Mouse (Mus musculus) lung, adult 2 months (tissue): ENCODE results near the gene Pcgf5. TPM values are rescaled to one million over a fixed set of nuclear protein-coding genes. Genes with fewer than 3 reads are reported as not detected.
"Not testable (repeated sequence)": the region's sequence is repeated elsewhere in the genome, so short reads cannot be mapped to it uniquely, and the experiment has no call there.

Experiments
- DNase-seq: peaks from one replicate; pipeline ENCODE4 v3.0.0; 2022
- H3K4me1 ChIP-seq: fragments of 200-500 bp; 2 replicates; pipeline ENCODE4 v1.6.1; 2011; ENCODE audit warnings: low read length; ENCODE audit not compliant: control insufficient read depth, insufficient read depth
- H3K4me3 ChIP-seq: fragments of 200-500 bp; replicated peaks from 2 replicates; pipeline ENCODE3; 2011; ENCODE audit warnings: low read depth, mild to moderate bottlenecking, control low read depth, low read length; ENCODE audit errors: extremely low read depth
- CTCF ChIP-seq: fragments of 200-500 bp; IDR thresholded peaks from 2 replicates; pipeline ENCODE4 v1.5.1; 2011; ENCODE audit warnings: mild to moderate bottlenecking, low read length, control low read depth; ENCODE audit not compliant: insufficient read depth
- POLR2A ChIP-seq: fragments of 200-500 bp; IDR thresholded peaks from 2 replicates; pipeline ENCODE4 v1.6.1; 2011; ENCODE audit warnings: low read depth, mild to moderate bottlenecking, control low read depth, low read length, borderline replicate concordance; ENCODE audit errors: extremely low read depth
- WGBS: fragments of 180-500 bp; shearing (Covaris S2); methylation state at CpG from one replicate; pipeline ENCODE4 v1.1.7; 2018; 5-methylcytosine and 5-hydroxymethylcytosine counted together
- polyA plus RNA-seq: library from polyadenylated mRNA; depleted of rRNA; stranded (reverse); fragments of >200 nt; gene quantifications from 2 replicates; pipeline ENCODE4 v1.2.3, GENCODE M21; 2012

Pcgf5 gene
- polyA plus RNA-seq, 1 experiment, result 8.7 TPM

DNA sequence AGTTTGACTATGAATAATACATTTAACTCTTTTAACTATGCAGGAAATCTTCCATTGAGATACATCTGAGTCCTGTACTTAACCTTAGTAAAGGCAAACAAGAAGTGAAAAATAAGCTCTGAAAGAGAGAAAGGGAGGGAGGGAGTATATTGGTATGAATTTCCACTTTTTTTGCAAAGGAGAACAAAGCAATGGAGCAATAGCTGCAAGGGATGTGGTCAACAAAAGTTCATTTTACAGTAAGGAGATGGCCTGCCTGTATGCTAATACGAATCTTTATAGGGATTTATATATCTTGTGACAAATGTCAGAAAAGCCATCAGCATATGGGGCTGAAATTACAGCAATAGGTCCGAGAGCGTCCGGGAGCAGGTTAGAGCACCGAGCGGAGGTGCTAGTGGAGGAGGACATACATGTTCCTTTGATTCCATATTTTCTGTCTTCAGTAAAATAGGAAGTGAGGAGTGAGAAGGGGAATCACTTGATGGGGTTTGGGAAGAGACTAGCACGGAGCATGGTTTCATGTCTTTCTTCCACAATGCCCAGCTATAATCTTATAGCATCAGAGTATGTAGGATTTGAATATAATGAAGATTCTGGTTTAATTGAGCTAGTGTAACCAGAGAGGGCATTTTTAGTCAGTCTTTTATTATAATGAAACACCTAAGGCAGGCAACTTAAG is 79.2 kb downstream of the Pcgf5 start:
- 95% methylated on average over 7 of the region's 7 CpGs for WGBS
- no peak for DNase-seq
- Histone ChIP-seq H3K4me1 (no peaks in the 10 kb centered on the region), H3K4me3 (no peak overlapping the region)
- TF ChIP-seq CTCF (no peak), POLR2A (no peak)

DNA sequence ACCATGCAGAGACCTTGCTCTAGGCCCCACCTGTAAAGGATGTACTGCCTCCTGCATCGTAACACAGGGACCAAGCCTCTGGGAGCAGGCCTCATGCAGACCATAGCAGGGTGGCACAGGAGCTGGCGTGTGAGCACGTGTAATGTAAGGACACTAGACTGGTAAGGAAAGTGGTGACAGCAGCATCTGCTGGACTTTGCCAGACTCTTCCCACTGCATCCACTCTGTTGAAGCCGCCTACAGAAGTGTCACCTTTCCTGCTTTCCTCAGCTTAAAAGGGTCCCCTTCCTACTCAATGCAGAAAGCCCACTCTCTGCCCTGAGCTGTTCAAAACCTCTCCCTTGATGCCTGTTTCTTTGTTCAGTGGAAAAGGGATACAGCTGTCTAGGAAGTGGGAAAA is 80.0 kb downstream of the Pcgf5 start:
- DNase-seq, result no peak
- 90% methylated on average over 4 of the region's 4 CpGs for WGBS
- no peak for TF ChIP-seq CTCF
- no peak for TF ChIP-seq POLR2A
- Histone ChIP-seq H3K4me3 (no peak overlapping the region), H3K4me1 (no peaks in the 10 kb centered on the region)

DNA sequence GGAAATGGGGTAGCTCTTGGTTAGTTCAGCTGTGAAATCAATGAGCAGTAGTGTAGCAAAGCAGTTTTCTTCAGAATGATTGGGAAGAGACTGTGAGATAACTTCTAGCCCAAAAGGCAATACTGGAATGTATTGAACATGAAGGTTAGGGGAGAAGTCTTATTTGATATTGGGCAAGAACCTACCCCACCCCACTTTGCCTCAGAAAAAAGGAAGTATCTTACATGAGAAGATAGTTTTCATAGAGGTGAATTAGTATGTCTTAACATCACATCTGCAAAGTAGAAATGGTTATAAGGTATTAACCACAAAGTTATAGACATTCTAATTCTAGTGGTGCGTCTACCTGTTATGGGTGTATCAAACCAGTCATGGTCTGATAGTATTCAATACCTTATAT is 81.2 kb downstream of the Pcgf5 start:
- Histone ChIP-seq H3K4me1 (no peaks in the 10 kb centered on the region), H3K4me3 (no peak overlapping the region)
- no peak for TF ChIP-seq CTCF
- no peak for TF ChIP-seq POLR2A
- no peak for DNase-seq
- 86% methylated on average over 1 of the region's 1 CpGs for WGBS

DNA sequence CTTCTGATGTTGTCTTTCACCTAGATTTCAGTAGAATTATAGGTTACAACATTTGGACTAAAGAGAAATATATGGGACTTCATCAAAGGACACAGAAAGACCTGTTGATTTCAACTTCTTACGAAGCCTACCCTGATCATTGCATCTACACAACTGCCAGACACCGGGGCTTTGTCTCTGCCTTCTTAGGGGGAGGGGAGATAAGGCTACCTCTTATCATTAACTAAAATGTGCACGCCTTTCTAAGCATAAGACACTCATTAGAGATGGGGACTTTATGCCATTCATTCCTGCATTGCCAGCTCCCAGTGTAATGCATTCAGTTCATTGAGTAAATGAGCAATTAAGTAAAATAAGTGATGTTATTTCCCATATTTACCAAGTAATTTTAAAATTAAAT is 85.1 kb downstream of the Pcgf5 start:
- no peak for DNase-seq
- H3K4me3 ChIP-seq, result no peak overlapping the region
- no peaks in the 10 kb centered on the region for H3K4me1 ChIP-seq
- WGBS, result 84% methylated on average over 3 of the region's 3 CpGs
- TF ChIP-seq POLR2A (no peak), CTCF (no peak)

DNA sequence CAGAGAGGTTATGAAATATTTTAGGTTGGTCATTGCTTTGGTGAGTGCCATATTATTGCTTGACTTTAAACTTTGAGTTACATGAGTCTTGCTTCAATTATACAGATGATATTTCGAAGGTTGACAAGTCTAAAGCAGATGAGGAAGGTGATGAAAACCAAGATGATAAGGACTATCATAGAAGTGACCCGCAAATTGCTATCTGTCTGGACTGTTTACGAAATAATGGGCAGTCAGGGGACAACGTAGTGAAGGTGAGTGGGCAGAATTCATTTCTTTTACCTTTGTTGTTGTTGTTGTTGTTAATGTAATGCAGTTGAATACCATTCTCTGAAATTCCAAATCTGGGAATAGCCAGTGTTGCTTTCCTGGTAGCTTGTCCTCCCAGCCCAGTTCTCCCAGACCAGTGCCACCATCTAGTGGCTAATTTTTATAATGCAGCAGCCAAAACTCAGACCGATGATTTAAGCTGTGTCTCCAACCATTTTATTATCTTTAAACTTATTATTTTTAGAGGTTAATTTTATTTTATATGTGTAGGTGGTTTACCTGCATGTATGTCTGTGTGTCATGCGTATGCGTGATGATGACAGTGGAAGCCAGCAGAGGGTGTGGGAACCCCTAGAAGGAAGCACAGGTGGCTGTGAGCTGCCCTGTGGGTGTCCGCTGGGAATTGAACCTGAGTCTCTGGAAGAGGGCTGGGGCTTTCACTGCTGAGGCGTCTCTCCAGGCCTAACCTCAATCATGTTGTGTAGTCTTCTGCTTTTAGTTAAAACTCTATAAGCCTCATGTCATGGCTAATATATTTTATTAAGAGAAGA is 92.0 kb downstream of the Pcgf5 start:
- Histone ChIP-seq H3K4me3 (no peak overlapping the region), H3K4me1 (no peaks in the 10 kb centered on the region)
- WGBS, result 62% methylated on average over 9 of the region's 9 CpGs
- TF ChIP-seq CTCF (peak; percentile 70), POLR2A (no peak)
- peak; percentile 44 for DNase-seq

DNA sequence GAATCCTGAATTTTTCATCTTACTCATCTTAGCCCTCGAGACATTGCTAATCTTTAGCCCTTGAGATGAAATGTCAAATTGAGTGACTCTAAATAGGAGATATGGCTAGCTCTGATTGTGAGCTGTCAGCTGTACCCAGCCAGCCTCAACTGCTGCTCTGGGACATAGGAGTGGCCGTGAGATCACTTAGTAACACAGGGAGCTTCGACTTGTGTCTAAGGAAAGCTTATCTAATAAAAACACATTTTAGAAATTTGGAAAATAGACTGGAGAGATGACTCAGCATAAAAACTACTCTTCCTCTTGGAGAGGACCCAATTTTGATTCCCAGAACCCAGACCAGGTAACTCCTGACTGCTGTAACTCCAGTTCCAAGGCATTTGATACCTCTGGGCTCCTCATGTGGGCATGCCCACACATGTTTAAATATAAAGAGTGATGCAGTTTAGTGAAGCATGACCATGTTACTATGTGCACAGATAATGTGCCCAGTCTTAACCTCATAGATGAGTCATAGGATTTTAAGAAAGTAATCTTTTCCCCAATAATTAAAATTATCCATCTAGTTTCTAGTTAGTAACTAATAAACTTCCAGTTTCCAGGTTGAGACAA is 103.0 kb downstream of the Pcgf5 start:
- Histone ChIP-seq H3K4me1 (no peaks in the 10 kb centered on the region), H3K4me3 (no peak overlapping the region)
- TF ChIP-seq CTCF, result no peak
- TF ChIP-seq POLR2A, result no peak
- 73% methylated on average over 3 of the region's 3 CpGs for WGBS
- no peak for DNase-seq

DNA sequence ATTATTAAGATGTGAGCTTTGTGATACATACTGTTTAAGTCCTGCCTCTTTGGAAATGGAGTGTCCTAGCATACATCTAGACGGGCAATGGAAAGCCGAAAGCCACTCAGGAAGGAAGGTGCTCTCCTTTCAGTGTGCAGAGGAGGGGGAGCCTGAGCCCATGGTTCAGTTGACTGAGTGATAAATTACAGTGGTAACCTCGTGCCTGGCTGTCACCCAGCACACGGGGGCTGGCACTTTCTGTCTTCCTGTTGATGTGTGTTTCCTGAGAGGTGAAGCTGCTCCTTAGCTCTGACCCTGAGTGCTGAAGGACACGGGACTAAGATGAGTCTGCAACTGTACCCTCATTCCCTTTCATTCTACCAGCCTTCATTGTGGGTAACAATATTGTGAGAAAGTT is 103.6 kb downstream of the Pcgf5 start:
- TF ChIP-seq POLR2A (no peak), CTCF (no peak)
- H3K4me3 ChIP-seq, result no peak overlapping the region
- no peaks in the 10 kb centered on the region for H3K4me1 ChIP-seq
- WGBS, result 32% methylated on average over 5 of the region's 5 CpGs
- no peak for DNase-seq

DNA sequence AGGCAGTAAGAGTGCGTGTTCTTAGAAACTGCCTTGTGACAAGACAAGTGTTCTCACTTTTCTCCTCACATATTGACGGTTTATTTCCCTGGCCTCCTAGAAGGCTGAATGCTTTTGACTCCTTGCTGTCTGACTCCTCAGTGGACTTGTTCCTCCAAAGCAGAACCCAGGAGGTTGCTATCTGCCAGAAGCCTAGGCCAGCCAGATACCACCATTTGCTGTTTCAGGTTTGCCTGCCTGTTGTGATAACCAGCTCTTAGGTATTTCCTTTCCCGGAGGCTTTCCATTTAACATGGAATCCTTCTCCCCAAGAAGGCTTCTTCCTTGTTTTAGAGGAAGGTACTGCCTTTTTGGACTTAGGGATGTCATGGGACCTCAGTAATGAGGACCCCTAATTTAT is 104.1 kb downstream of the Pcgf5 start:
- DNase-seq, H3K4me3 ChIP-seq, H3K4me1 ChIP-seq: not testable (repeated sequence)
- WGBS, result 75% methylated on average over 3 of the region's 3 CpGs

DNA sequence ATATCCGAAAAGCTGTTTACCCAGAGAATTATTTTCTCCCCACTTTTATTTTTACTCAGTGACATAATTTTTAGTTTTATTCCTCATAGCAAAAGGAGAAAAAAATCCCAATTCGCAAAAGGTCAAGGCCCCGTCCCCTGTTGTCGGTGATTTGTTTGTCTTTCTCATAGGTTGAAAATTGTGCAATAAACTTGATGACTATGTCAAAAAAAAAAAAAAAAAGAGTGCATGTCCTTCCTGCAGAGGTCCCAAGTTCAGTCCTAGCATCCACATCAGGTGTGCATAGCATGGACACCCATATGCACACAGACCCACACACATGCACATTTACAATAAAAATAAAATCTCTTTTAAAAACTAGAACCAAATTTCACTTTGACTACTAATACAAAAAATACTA is 105.3 kb downstream of the Pcgf5 start:
- WGBS, result 74% methylated on average over 4 of the region's 4 CpGs
- no peak overlapping the region for H3K4me3 ChIP-seq

More for the DNA sequence above, 105.3 kb downstream of the Pcgf5 start:
- no peak for TF ChIP-seq CTCF
- TF ChIP-seq POLR2A, result no peak
- H3K4me1 ChIP-seq, result no peaks in the 10 kb centered on the region
- no peak for DNase-seq
